Mouse (Mus musculus) myocyte (in vitro differentiated cells): ENCODE results near the gene Bid. TPM values are rescaled to one million over a fixed set of nuclear protein-coding genes. Genes with fewer than 3 reads are reported as not detected.

Source experiments
- H3K27me3 ChIP-seq: one replicate; pipeline ENCODE4 v1.6.1; 2011; ENCODE audit not compliant: control insufficient read depth, insufficient read depth, insufficient read length
- H3K36me3 ChIP-seq: one replicate; pipeline ENCODE4 v1.6.1; 2011; ENCODE audit not compliant: control insufficient read depth, insufficient read depth
- H3K4me2 ChIP-seq: one replicate; pipeline ENCODE4 v1.6.1; 2011; ENCODE audit warnings: low read depth, control low read depth
- H3K4me3 ChIP-seq: one replicate; pipeline ENCODE4 v1.5.1; 2011; ENCODE audit warnings: mild to moderate bottlenecking, control low read depth, moderate library complexity
- H3K79me2 ChIP-seq: one replicate; pipeline ENCODE4 v1.6.1; 2011; ENCODE audit not compliant: control insufficient read depth, insufficient read depth
- H3ac ChIP-seq: one replicate; pipeline ENCODE4 v1.6.1; 2011; ENCODE audit not compliant: control insufficient read depth, insufficient read length
- CEBPB ChIP-seq: IDR thresholded peaks from 2 replicates; pipeline ENCODE4 v1.6.1; 2011; ENCODE audit warnings: mild to moderate bottlenecking, moderate library complexity; ENCODE audit not compliant: poor library complexity, insufficient read depth, severe bottlenecking
- E2F4 ChIP-seq: IDR thresholded peaks from one replicate; pipeline ENCODE4 v1.6.1; 2011; ENCODE audit warnings: mild to moderate bottlenecking, control low read depth, moderate library complexity; ENCODE audit not compliant: insufficient read depth
- MAX ChIP-seq: IDR thresholded peaks from one replicate; pipeline ENCODE4 v1.6.1; 2011; ENCODE audit warnings: low read depth, mild to moderate bottlenecking, control low read depth
- MYOD1 ChIP-seq, 3 experiments: IDR thresholded peaks; one replicate each; pipeline ENCODE4 v1.6.1; 2011; ENCODE audit warnings: control low read depth in 2 of 3, low read depth in 2 of 3, mild to moderate bottlenecking in 2 of 3, moderate library complexity in 1 of 3; ENCODE audit not compliant: insufficient read length in 2 of 3, control insufficient read depth in 1 of 3
- MYOG ChIP-seq, 3 experiments: IDR thresholded peaks; one replicate each; pipeline ENCODE4 v1.6.1; 2011; ENCODE audit warnings: control low read depth in 2 of 3, low read depth in 2 of 3, mild to moderate bottlenecking in 2 of 3; ENCODE audit not compliant: insufficient read length in 2 of 3, control insufficient read depth in 1 of 3, insufficient read depth in 1 of 3
- POLR2A ChIP-seq: IDR thresholded peaks from one replicate; pipeline ENCODE4 v1.6.1; 2011; ENCODE audit warnings: low read depth, mild to moderate bottlenecking, control low read depth, moderate library complexity; ENCODE audit not compliant: insufficient read length
- POLR2AphosphoS2 ChIP-seq: IDR thresholded peaks from one replicate; pipeline ENCODE4 v1.6.1; 2011; ENCODE audit warnings: low read depth, control low read depth; ENCODE audit not compliant: insufficient read length
- REST ChIP-seq: IDR thresholded peaks from one replicate; pipeline ENCODE4 v1.6.1; 2011; ENCODE audit warnings: mild to moderate bottlenecking, control low read depth, moderate library complexity; ENCODE audit not compliant: insufficient read depth, insufficient read length
- SRF ChIP-seq: IDR thresholded peaks from one replicate; pipeline ENCODE4 v1.6.1; 2011; ENCODE audit warnings: low read depth; ENCODE audit not compliant: control insufficient read depth, insufficient read length
- TCF12 ChIP-seq: IDR thresholded peaks from one replicate; pipeline ENCODE4 v1.6.1; 2011; ENCODE audit warnings: mild to moderate bottlenecking, control low read depth; ENCODE audit not compliant: poor library complexity, insufficient read depth, severe bottlenecking
- TCF3 ChIP-seq: IDR thresholded peaks from one replicate; pipeline ENCODE4 v1.6.1; 2011; ENCODE audit warnings: low read depth, control low read depth; ENCODE audit not compliant: insufficient read length
- USF1 ChIP-seq: IDR thresholded peaks from one replicate; pipeline ENCODE4 v1.6.1; 2011; ENCODE audit warnings: low read depth, mild to moderate bottlenecking, control low read depth, moderate library complexity
- polyA plus RNA-seq: library from polyadenylated mRNA; unstranded; fragments of >200 nt; fragmentation: generic; extraction: Trizol; gene quantifications from one replicate; pipeline ENCODE4 v1.2.1, GENCODE M21; 2012; ENCODE audit warnings: missing spikeins

Gene Bid
- polyA plus RNA-seq, 1 experiment = 34.3 TPM

DNA sequence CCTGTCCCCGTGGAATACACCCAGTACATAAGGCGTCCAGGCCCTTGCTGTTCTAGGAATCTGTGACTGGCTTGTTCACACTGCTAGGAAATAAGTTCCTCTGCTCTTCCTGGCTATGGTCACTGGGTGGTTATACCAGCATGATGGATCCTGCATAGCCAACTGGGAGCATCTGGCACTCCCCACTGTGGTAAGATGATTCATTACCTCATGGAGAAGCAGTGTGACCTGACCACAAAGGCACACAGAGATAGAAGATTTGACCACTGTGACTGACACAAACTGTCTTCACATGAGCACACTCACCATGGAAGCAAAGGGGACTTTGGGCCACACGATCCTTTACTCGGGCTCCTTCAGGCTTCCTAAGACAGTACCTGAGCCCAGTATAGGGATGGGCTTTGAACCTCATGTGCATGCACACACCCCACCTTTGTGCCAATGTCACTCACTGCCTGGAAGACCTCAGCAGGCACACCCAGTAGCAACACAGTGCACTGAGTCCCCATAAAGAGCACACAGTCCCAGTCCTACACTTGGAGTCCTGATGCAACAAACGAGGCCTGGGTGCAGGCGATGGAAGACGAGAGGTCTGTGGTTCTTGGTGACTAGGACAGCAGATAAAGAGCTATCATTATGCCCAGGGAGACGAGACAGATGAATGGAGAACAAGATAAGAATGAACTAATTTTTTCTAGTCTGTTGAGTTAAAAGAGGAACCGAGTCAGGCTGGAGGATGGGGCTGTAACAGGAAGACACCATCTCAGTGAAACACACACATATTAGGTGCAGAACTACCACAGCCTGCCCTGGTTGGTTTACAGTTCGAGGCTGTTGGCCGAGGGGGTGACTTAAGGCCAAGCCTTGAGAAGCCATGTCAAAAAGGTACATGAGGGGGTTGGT is 39.9 kb upstream of the Bid start:
- Histone ChIP-seq H3K4me2 (peak overlapping the region; percentile 66), H3K36me3 (peaks cover 9% of the 10 kb centered on the region), H3K27me3 (no peaks in the 10 kb centered on the region), H3K79me2 (no peaks in the 10 kb centered on the region), H3ac (no peak overlapping the region), H3K4me3 (no peak overlapping the region)
- no peak for TF ChIP-seq USF1
- peak in 2 of 3 experiments; percentile 85 to 88 for TF ChIP-seq MYOG (IDR thresholded peaks at IDR 0.05; ENCODE audit: control insufficient read depth in 1 of 3, insufficient read depth in 1 of 3, insufficient read length in 2 of 3, low read depth in 2 of 3)
- TF ChIP-seq TCF3 = peak; percentile 84
- no peak for TF ChIP-seq POLR2A
- peak in 2 of 3 experiments; percentile 68 to 89 for TF ChIP-seq MYOD1 (IDR thresholded peaks at IDR 0.05; ENCODE audit: control insufficient read depth in 1 of 3, insufficient read length in 2 of 3, low read depth in 2 of 3)
- no peak for TF ChIP-seq REST
- peak; percentile 11 for TF ChIP-seq MAX
- TF ChIP-seq POLR2AphosphoS2 = no peak
- no peak for TF ChIP-seq SRF
- TF ChIP-seq E2F4 = no peak
- TF ChIP-seq CEBPB = no peak
- peak; percentile 76 for TF ChIP-seq TCF12

DNA sequence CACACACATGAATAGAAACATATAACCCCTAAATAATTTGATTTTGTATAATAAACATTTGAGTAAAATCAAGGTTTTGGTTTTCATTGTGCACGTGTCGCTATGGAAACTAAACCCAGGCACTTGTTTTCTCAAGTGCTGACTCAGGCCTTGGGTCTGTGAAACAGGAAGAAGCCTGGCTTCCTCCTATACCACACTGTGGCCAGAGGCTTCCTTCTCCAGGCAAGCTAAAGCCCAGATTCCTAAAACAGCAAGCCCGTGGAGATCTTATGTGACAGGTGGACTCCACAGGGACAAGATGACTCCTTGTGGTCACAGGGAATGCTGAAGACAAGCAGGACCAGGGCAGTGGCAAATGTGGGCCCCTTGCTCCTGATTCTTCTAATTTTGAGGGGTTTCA is 38.6 kb upstream of the Bid start:
- Histone ChIP-seq H3K36me3 (peaks cover 9% of the 10 kb centered on the region), H3K79me2 (no peaks in the 10 kb centered on the region), H3K4me3 (no peak overlapping the region), H3ac (no peak overlapping the region), H3K4me2 (peak overlapping the region; percentile 7), H3K27me3 (no peaks in the 10 kb centered on the region)
- peak in 2 of 3 experiments; percentile 31 to 54 for TF ChIP-seq MYOG (IDR thresholded peaks at IDR 0.05; ENCODE audit: control insufficient read depth in 1 of 3, insufficient read depth in 1 of 3, insufficient read length in 2 of 3, low read depth in 2 of 3)
- TF ChIP-seq MYOD1 (IDR thresholded peaks at IDR 0.05; ENCODE audit: control insufficient read depth in 1 of 3, insufficient read length in 2 of 3, low read depth in 2 of 3) = peak in 2 of 3 experiments; percentile 49 to 73
- no peak for TF ChIP-seq TCF12

DNA sequence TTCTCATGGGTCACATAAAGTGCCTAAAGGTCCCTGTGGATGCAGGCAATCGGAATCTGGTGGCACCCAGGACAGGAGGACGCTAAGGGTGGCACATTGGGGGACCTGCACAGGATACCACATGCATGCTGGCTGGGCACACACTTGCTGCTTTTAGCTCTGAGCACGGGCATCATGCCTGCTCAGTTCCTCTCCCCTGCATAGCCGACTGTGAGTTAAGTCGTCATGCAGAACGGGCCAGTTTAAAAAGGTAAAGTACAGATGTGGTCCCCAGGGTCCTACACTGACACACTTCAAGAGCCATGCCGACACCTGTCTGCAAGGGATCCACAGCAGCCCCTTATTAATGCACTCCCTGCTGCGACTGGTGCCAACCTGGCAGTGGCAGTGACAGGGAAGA is 37.6 kb upstream of the Bid start:
- H3K79me2 ChIP-seq = no peaks in the 10 kb centered on the region
- H3K4me3 ChIP-seq = no peak overlapping the region
- no peak overlapping the region for H3K4me2 ChIP-seq
- no peak overlapping the region for H3ac ChIP-seq
- peaks cover 13% of the 10 kb centered on the region for H3K36me3 ChIP-seq
- H3K27me3 ChIP-seq = no peaks in the 10 kb centered on the region
- TF ChIP-seq POLR2A = no peak
- no peak for TF ChIP-seq REST
- no peak for TF ChIP-seq MYOG (IDR thresholded peaks at IDR 0.05; ENCODE audit: control insufficient read depth in 1 of 3, insufficient read depth in 1 of 3, insufficient read length in 2 of 3, low read depth in 2 of 3)
- TF ChIP-seq CEBPB = no peak
- TF ChIP-seq TCF12 = no peak
- TF ChIP-seq TCF3 = no peak
- TF ChIP-seq MAX = no peak
- no peak for TF ChIP-seq USF1
- no peak for TF ChIP-seq POLR2AphosphoS2
- TF ChIP-seq E2F4 = no peak

DNA sequence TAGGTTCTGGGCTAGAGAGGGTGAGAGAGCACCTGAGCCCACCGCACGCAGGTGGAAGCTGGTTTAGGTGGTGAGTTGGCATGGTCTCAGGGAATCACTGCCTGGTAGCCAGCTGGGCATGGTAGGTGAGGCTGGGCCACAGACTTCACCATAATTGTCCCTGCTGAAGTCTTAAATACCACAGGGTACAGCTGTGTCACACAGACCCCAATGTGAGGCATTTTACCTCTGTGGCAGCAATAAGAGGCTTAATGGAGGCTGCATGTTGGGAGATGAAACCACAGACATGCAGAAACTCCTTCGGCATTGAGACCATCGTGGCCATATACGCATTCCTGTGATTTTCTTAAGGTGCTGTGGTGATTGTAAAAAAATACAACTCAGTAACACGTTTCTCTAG is 35.8 kb upstream of the Bid start:
- H3K4me3 ChIP-seq = no peak overlapping the region
- peak in 1 of 3 experiments; percentile 21 for TF ChIP-seq MYOD1 (IDR thresholded peaks at IDR 0.05; ENCODE audit: control insufficient read depth in 1 of 3, insufficient read length in 2 of 3, low read depth in 2 of 3)
- TF ChIP-seq SRF = no peak
- TF ChIP-seq POLR2A = no peak
- peak in 1 of 3 experiments; percentile 36 for TF ChIP-seq MYOG (IDR thresholded peaks at IDR 0.05; ENCODE audit: control insufficient read depth in 1 of 3, insufficient read depth in 1 of 3, insufficient read length in 2 of 3, low read depth in 2 of 3)
- H3K36me3 ChIP-seq = peaks cover 9% of the 10 kb centered on the region
- H3K27me3 ChIP-seq = no peaks in the 10 kb centered on the region
- H3K79me2 ChIP-seq = no peaks in the 10 kb centered on the region
- H3ac ChIP-seq = no peak overlapping the region
- no peak overlapping the region for H3K4me2 ChIP-seq

GRCm38 (mm10) chr6:120951311-120951710 is 34.7 kb upstream of the Bid start:
- Histone ChIP-seq H3K79me2 (no peaks in the 10 kb centered on the region), H3ac (no peak overlapping the region), H3K4me2 (no peak overlapping the region), H3K4me3 (no peak overlapping the region), H3K36me3 (peaks cover 9% of the 10 kb centered on the region), H3K27me3 (no peaks in the 10 kb centered on the region)
- TF ChIP-seq MYOG (IDR thresholded peaks at IDR 0.05; ENCODE audit: control insufficient read depth in 1 of 3, insufficient read depth in 1 of 3, insufficient read length in 2 of 3, low read depth in 2 of 3) (no peak), SRF (no peak), USF1 (no peak), E2F4 (no peak), POLR2AphosphoS2 (no peak), MAX (no peak), MYOD1 (IDR thresholded peaks at IDR 0.05; ENCODE audit: control insufficient read depth in 1 of 3, insufficient read length in 2 of 3, low read depth in 2 of 3) (no peak), POLR2A (no peak), REST (no peak), CEBPB (no peak), TCF12 (no peak), TCF3 (no peak)
